Mouse (Mus musculus) CH12.LX (cell line): ENCODE results near the gene Arrb2. TPM values are rescaled to one million over a fixed set of nuclear protein-coding genes. Genes with fewer than 3 reads are reported as not detected.

Experiments
- DNase-seq: peaks from one replicate; pipeline ENCODE4 v3.0.0-alpha.2; 2013; ENCODE audit errors: extremely low read depth
- H3K27ac ChIP-seq: 2 replicates; pipeline ENCODE4 v1.5.1; 2012; ENCODE audit warnings: low read depth, mild to moderate bottlenecking, control low read depth, moderate library complexity; ENCODE audit not compliant: insufficient read depth
- H3K27me3 ChIP-seq: replicated peaks from 2 replicates; pipeline ENCODE3; 2012; ENCODE audit warnings: inconsistent platforms
- H3K36me3 ChIP-seq, 2 experiments: replicated peaks in 1 of 2; 2 replicates each; pipeline versions ENCODE3 to v1.6.1; 2012; ENCODE audit warnings: inconsistent platforms in 1 of 2, low read length in 1 of 2, mild to moderate bottlenecking in 1 of 2, mixed read lengths in 1 of 2, moderate library complexity in 1 of 2; ENCODE audit not compliant: control insufficient read depth in 1 of 2, insufficient read depth in 1 of 2
- H3K4me1 ChIP-seq, 2 experiments: 2 replicates each; pipeline ENCODE4 v1.6.1; 2012; ENCODE audit warnings: inconsistent platforms in 1 of 2, moderate library complexity in 1 of 2; ENCODE audit not compliant: insufficient read depth in 2 of 2, control insufficient read depth in 1 of 2
- H3K4me2 ChIP-seq: 2 replicates; pipeline ENCODE4 v1.6.1; 2012; ENCODE audit warnings: low read depth, mild to moderate bottlenecking, control low read depth; ENCODE audit not compliant: poor library complexity, insufficient read depth, severe bottlenecking
- H3K4me3 ChIP-seq, 3 experiments: fragments of 150-350 bp in 1 of 3; sonication (generic) in 1 of 3; replicated peaks in 1 of 3; 2 replicates each; pipeline versions ENCODE3 to v1.5.1; 2011 to 2012; ENCODE audit warnings: low read depth in 2 of 3, low read length in 2 of 3, mild to moderate bottlenecking in 2 of 3, moderate library complexity in 2 of 3, control low read depth in 1 of 3, improper control_type of control experiment in 1 of 3, inconsistent platforms in 1 of 3, mixed read lengths in 1 of 3; ENCODE audit not compliant: poor library complexity in 1 of 3
- H3K79me2 ChIP-seq: replicated peaks from 2 replicates; pipeline ENCODE4 v1.6.1; 2012; ENCODE audit warnings: mild to moderate bottlenecking, moderate library complexity; ENCODE audit not compliant: control insufficient read depth, poor library complexity, insufficient read depth, severe bottlenecking; ENCODE audit errors: extremely low read depth
- H3K9ac ChIP-seq: 2 replicates; pipeline ENCODE4 v1.6.1; 2012; ENCODE audit warnings: low read depth, mild to moderate bottlenecking, control low read depth, moderate library complexity; ENCODE audit not compliant: insufficient read depth
- H3K9me3 ChIP-seq: replicated peaks from 2 replicates; pipeline ENCODE3; 2012; ENCODE audit warnings: low read length, inconsistent platforms, mixed read lengths
- BHLHE40 ChIP-seq: IDR thresholded peaks from 2 replicates; pipeline ENCODE4 v1.6.1; 2011; ENCODE audit warnings: mild to moderate bottlenecking, low read depth, low read length, improper control_type of control experiment
- CHD2 ChIP-seq: IDR thresholded peaks from 2 replicates; pipeline ENCODE4 v1.6.1; 2011; ENCODE audit warnings: low read length, improper control_type of control experiment
- E2F4 ChIP-seq: IDR thresholded peaks from 2 replicates; pipeline ENCODE4 v1.6.1; 2011; ENCODE audit warnings: low read depth, low read length, improper control_type of control experiment; ENCODE audit not compliant: insufficient replicate concordance
- EP300 ChIP-seq: IDR thresholded peaks from 2 replicates; pipeline ENCODE4 v1.6.1; 2011; ENCODE audit warnings: low read length, improper control_type of control experiment
- ETS1 ChIP-seq: conservative IDR thresholded peaks from 2 replicates; pipeline ENCODE4 v1.6.1; 2012; ENCODE audit warnings: low read depth, mild to moderate bottlenecking, inconsistent platforms, low read length, improper control_type of control experiment, moderate library complexity
- GABPA ChIP-seq: IDR thresholded peaks from 2 replicates; pipeline ENCODE4 v1.6.1; 2012; ENCODE audit warnings: low read depth, low read length, improper control_type of control experiment, inconsistent platforms; ENCODE audit not compliant: insufficient replicate concordance
- IRF4 ChIP-seq: IDR thresholded peaks from 2 replicates; pipeline ENCODE4 v1.6.1; 2014; ENCODE audit warnings: low read depth, mild to moderate bottlenecking, inconsistent platforms, low read length, improper control_type of control experiment
- JUN ChIP-seq: IDR thresholded peaks from 2 replicates; pipeline ENCODE4 v1.6.1; 2011; ENCODE audit warnings: low read depth, mild to moderate bottlenecking, low read length, improper control_type of control experiment, moderate library complexity; ENCODE audit not compliant: insufficient read depth
- PAX5 ChIP-seq: IDR thresholded peaks from 2 replicates; pipeline ENCODE4 v1.6.1; 2012; ENCODE audit warnings: low read length, inconsistent platforms, mixed read lengths
- RCOR1 ChIP-seq: conservative IDR thresholded peaks from 2 replicates; pipeline ENCODE4 v1.6.1; 2012; ENCODE audit warnings: low read depth, mild to moderate bottlenecking, inconsistent platforms, low read length, improper control_type of control experiment
- SIN3A ChIP-seq: IDR thresholded peaks from 2 replicates; pipeline ENCODE4 v1.6.1; 2012; ENCODE audit warnings: low read length, improper control_type of control experiment, inconsistent platforms
- ZC3H11A ChIP-seq: IDR thresholded peaks from 2 replicates; pipeline ENCODE4 v1.6.1; 2012; ENCODE audit warnings: low read depth, mild to moderate bottlenecking, inconsistent platforms, low read length, improper control_type of control experiment
- ZMIZ1 ChIP-seq: IDR thresholded peaks from 2 replicates; pipeline ENCODE4 v1.6.1; 2012; ENCODE audit warnings: low read depth, mild to moderate bottlenecking, inconsistent platforms, low read length, improper control_type of control experiment
- dilution Hi-C: fragments of 300-500 bp; cut with MboI; formaldehyde crosslinking; loops from 2 replicates; pipeline ENCODE4 v1.14.3; 2020; ENCODE audit warnings: low sequenced_read_pairs; ENCODE audit not compliant: extremely low pct_unique_long_range_greater_than_20kb, extremely low pct_ligation_motif_present
- in situ Hi-C: fragments of 300-500 bp; cut with MboI; formaldehyde crosslinking; loops from 3 replicates; pipeline ENCODE4 v1.14.3; 2019; ENCODE audit warnings: low sequenced_read_pairs, low pct_ligation_motif_present, low pct_unique_long_range_greater_than_20kb, mixed read lengths
- polyA plus RNA-seq: library from polyadenylated mRNA; unstranded; fragments of >175 nt; gene quantifications from 2 replicates; pipeline ENCODE4 v1.2.1, GENCODE M21; 2012; ENCODE audit warnings: low read depth; ENCODE audit not compliant: insufficient read length
- total RNA-seq, 2 experiments: library from RNA; depleted of rRNA; stranded (reverse); fragments of 300-350 nt in 1 of 2; fragments of >200 nt in 1 of 2; gene quantifications; 2 replicates each; pipeline ENCODE4 v1.2.3; 2012 to 2014

Arrb2 gene
- total and polyA plus RNA-seq, 3 experiments, result 46.0 to 89.7 (median 60.2) TPM

- TF ChIP-seq CHD2 (no peak), GABPA (no peak), ZMIZ1 (no peak), BHLHE40 (no peak), ZC3H11A (no peak), JUN (no peak), PAX5 (no peak)
- peaks cover 31 to 83% of the 10 kb centered on the region in 2 experiments for H3K36me3 ChIP-seq
- in situ Hi-C loops, result no loop called here
Measured at GRCm38 (mm10) chr11:70389421-70389820, 43.0 kb upstream of the Arrb2 start.

DNA sequence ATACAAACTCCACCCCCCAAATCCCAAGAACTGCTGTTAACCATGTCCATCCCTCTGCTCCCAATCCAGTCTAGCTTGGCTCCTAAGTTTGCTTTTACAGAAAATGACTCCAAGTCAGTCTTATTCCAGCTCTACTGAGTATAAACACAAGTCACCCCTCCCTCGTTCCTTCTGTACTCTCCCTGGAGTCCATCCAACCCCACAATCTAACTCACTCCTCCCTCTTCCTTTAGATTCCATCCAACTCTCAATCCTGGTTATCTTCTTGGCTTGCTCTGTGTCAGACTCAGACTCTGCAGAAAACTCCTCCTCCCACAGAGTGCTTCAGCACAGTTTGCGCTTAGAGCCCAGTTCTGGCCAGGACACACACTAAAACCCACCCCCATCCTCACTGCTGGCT is 28.8 kb upstream of the Arrb2 start:
- peaks cover 5 to 24% of the 10 kb centered on the region in 2 experiments; a peak in 3 of 4 replicates for H3K4me1 ChIP-seq
- no peaks in the 10 kb centered on the region for H3K27me3 ChIP-seq
- TF ChIP-seq RCOR1 (no peak), SIN3A (no peak), ZC3H11A (no peak), CHD2 (no peak), E2F4 (no peak), EP300 (no peak), IRF4 (no peak), ETS1 (no peak)
- DNase-seq, result no peak
- H3K9me3 ChIP-seq, result no peaks in the 10 kb centered on the region
- in situ Hi-C loops, result no loop called here
- H3K4me2 ChIP-seq, result no peak overlapping the region
- no peak overlapping the region for H3K4me3 ChIP-seq
- no peak overlapping the region for H3K9ac ChIP-seq
- peaks cover 43% of the 10 kb centered on the region for H3K79me2 ChIP-seq
- peaks cover 58 to 97% of the 10 kb centered on the region in 2 experiments for H3K36me3 ChIP-seq
- no peak overlapping the region for H3K27ac ChIP-seq
- dilution Hi-C loops, result no loop called here

More at GRCm38 (mm10) chr11:70389421-70389820, 43.0 kb upstream of the Arrb2 start:
- Histone ChIP-seq H3K4me1 (peaks cover 0 to 6% of the 10 kb centered on the region in 2 experiments; a peak in 2 of 4 replicates), H3K27me3 (no peaks in the 10 kb centered on the region), H3K79me2 (no peaks in the 10 kb centered on the region), H3K27ac (no peak overlapping the region), H3K4me3 (no peak overlapping the region), H3K4me2 (no peak overlapping the region), H3K9me3 (no peaks in the 10 kb centered on the region), H3K9ac (no peak overlapping the region)
- no peak for DNase-seq
- dilution Hi-C loops, result no loop called here
